Mouse (Mus musculus): ENCODE data around the gene Trim63. TPM values are rescaled to one million over a fixed set of nuclear protein-coding genes. Genes with fewer than 3 reads are reported as not detected.

The Trim63 gene
- total RNA-seq, 2 experiments from 2014 or later = not detected

- no peak for DNase-seq (ENCODE audit: extremely low spot score in 1 of 2, low spot score in 1 of 2)
These were observed 47.2 kb downstream of the Trim63 start for GRCm38 (mm10) chr4:134362124-134362523.

- DNase-seq (ENCODE audit: extremely low spot score in 1 of 2, low spot score in 1 of 2) = no peak
These were observed 47.7 kb downstream of the Trim63 start for GRCm38 (mm10) chr4:134362586-134362985.

- DNase-seq (ENCODE audit: extremely low spot score in 1 of 2, low spot score in 1 of 2) = no peak
These were observed 50.4 kb downstream of the Trim63 start for GRCm38 (mm10) chr4:134365280-134365679.

- peak; percentile 28 to 47 for DNase-seq (ENCODE audit: extremely low spot score in 1 of 2, low spot score in 1 of 2)
These were observed 55.8 kb downstream of the Trim63 start for GRCm38 (mm10) chr4:134370649-134371221.

GRCm38 (mm10) chr4:134371316-134371855 lies 56.5 kb downstream of the Trim63 start:
- DNase-seq (ENCODE audit: extremely low spot score in 1 of 2, low spot score in 1 of 2) = peak in 1 of 2 experiments; percentile 41

- DNase-seq (ENCODE audit: extremely low spot score in 1 of 2, low spot score in 1 of 2) = peak; percentile 69 to 78
These were observed 57.4 kb downstream of the Trim63 start for GRCm38 (mm10) chr4:134372294-134372747.

- no peak for DNase-seq (ENCODE audit: extremely low spot score in 1 of 2, low spot score in 1 of 2)
These were observed 58.4 kb downstream of the Trim63 start for GRCm38 (mm10) chr4:134373295-134373694.

- no peak for DNase-seq (ENCODE audit: extremely low spot score in 1 of 2, low spot score in 1 of 2)
These were observed 59.4 kb downstream of the Trim63 start for GRCm38 (mm10) chr4:134374306-134374705.

GRCm38 (mm10) chr4:134378089-134378615 lies 63.2 kb downstream of the Trim63 start:
- no peak for DNase-seq (ENCODE audit: extremely low spot score in 1 of 2, low spot score in 1 of 2)

Other genes with a start within 250 kb of the Trim63 start
- gene Cd52, start 220.0 kb upstream of the Trim63 start, total RNA-seq (2021) = 1 to 10 TPM; 1.6 TPM
- gene Ubxn11, start 212.6 kb upstream of the Trim63 start, total RNA-seq (2021) = 10 to 100 TPM; 24.0 to 32.1 TPM
- 100 to 1,000 TPM; 281 to 297 TPM for gene Sh3bgrl3, start 186.3 kb upstream of the Trim63 start, total RNA-seq (2021)
- gene Cep85, start 128.0 kb upstream of the Trim63 start, total RNA-seq (2021) = 10 to 100 TPM; 11.9 to 13.9 TPM
- gene Gm7534, start 112.1 kb upstream of the Trim63 start, total RNA-seq (2021) = not detected
- not detected for gene Catsper4, start 87.7 kb upstream of the Trim63 start, total RNA-seq (2021)
- under 1 TPM; 0.57 to 0.70 TPM for gene Cnksr1, start 76.7 kb upstream of the Trim63 start, total RNA-seq (2021)
- not detected for gene E130218I03Rik, start 71.5 kb upstream of the Trim63 start, total RNA-seq (2021)
- 10 to 100 TPM in 1 of 2 experiments, 1 to 10 TPM in 1; 9.9 to 10.3 TPM for gene Zfp593, start 69.5 kb upstream of the Trim63 start, total RNA-seq (2021)
- gene Gm30191, start 68.2 kb upstream of the Trim63 start, total RNA-seq (2021) = not detected
- gene Grrp1, start 61.0 kb upstream of the Trim63 start, total RNA-seq (2021) = 1 to 10 TPM; 3.0 to 3.9 TPM
- 10 to 100 TPM; 15.2 to 16.7 TPM for gene Pdik1l, start 27.2 kb upstream of the Trim63 start, total RNA-seq (2021)
- under 1 TPM in 1 of 2 experiments, not detected in 1; 0.12 TPM for gene Slc30a2, start 28.1 kb downstream of the Trim63 start, total RNA-seq (2021)
- gene Extl1, start 68.7 kb downstream of the Trim63 start, total RNA-seq (2021) = 10 to 100 TPM; 46.8 TPM
- 1 to 10 TPM; 5.0 to 7.6 TPM for gene Pafah2, start 81.2 kb downstream of the Trim63 start, total RNA-seq (2021)
- gene Stmn1, start 153.2 kb downstream of the Trim63 start, total RNA-seq (2021) = 100 to 1,000 TPM; 338 to 387 TPM
- 10 to 100 TPM; 53.2 to 66.7 TPM for gene Paqr7, start 181.6 kb downstream of the Trim63 start, total RNA-seq (2021)
- gene Aunip, start 195.9 kb downstream of the Trim63 start, total RNA-seq (2021) = under 1 TPM in 1 of 2 experiments, not detected in 1; 0.57 TPM
- gene Mtfr1l, start 220.3 kb downstream of the Trim63 start, total RNA-seq (2021) = 10 to 100 TPM; 69.5 to 72.0 TPM
- 10 to 100 TPM; 15.5 to 16.5 TPM for gene Selenon, start 237.0 kb downstream of the Trim63 start, total RNA-seq (2021)

Measured in layer of hippocampus, postnatal 25 days (tissue).